Mouse (Mus musculus) ovary, adult 18-20 months (tissue): ENCODE results near the gene Arf3.
"Not testable (repeated sequence)": the region's sequence is repeated elsewhere in the genome, so short reads cannot be mapped to it uniquely, and the experiment has no call there.

ENCODE experiments used
- DNase-seq: peaks from one replicate; pipeline ENCODE4 v3.0.0; 2022; ENCODE audit warnings: low spot score, mixed read lengths

Gene Arf3

GRCm38 (mm10) chr15:98762670-98763529, at the start of gene Arf3:
Gene Arf3, minus strand, starts transcription at chr15:98763214.
- peak; percentile 93 for DNase-seq

- DNase-seq, result not testable (repeated sequence)
These were observed 47.2 kb upstream of the Arf3 start for GRCm38 (mm10) chr15:98810212-98810611.

- DNase-seq, result no peak
These were observed 46.4 kb upstream of the Arf3 start, which contains the start of gene Ddn for GRCm38 (mm10) chr15:98809390-98809789. Gene Ddn, minus strand, starts transcription at chr15:98809490.

- no peak for DNase-seq
These were observed 45.7 kb upstream of the Arf3 start for GRCm38 (mm10) chr15:98808651-98809134.

- DNase-seq, result no peak
These were observed 45.1 kb upstream of the Arf3 start for GRCm38 (mm10) chr15:98807895-98808650.

GRCm38 (mm10) chr15:98806809-98807770, 44.1 kb upstream of the Arf3 start:
- DNase-seq, result no peak

DNA sequence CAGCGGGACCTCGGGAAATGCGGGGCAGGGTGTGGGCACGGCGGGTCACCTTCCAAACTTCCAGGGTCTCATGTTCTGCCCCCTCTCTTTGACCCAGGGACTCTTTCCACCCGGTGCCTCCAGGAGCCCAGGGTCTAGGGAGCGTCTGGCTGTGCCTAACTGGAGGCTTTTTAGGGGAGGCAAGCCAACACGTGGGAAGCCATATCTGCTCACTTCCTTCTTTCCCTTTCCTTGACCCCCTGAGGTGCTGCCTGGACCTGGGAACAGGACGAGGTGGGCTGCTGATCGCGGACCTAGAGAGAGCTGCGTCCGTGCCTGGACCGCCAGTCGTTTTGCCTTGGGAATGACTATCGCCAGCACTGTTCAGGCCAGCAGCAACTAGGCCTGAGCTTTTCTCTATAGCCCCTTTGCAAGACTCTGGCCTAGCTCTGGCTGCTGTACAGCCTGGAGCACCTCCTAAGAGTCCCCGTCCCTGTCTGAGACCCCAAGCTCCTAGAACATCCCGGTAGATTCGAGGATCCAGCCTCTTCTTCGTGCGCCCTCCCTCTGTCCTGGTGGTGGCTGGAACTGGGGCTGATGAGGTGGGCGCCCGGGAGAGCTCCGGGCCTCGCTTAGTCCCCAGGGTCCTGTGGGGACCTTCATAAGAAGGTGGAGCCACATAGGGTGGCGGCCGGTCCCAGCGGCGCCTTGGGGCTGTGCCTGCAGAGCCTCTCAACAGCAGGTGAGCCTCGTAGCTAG, 43.2 kb upstream of the Arf3 start:
- no peak for DNase-seq

DNA sequence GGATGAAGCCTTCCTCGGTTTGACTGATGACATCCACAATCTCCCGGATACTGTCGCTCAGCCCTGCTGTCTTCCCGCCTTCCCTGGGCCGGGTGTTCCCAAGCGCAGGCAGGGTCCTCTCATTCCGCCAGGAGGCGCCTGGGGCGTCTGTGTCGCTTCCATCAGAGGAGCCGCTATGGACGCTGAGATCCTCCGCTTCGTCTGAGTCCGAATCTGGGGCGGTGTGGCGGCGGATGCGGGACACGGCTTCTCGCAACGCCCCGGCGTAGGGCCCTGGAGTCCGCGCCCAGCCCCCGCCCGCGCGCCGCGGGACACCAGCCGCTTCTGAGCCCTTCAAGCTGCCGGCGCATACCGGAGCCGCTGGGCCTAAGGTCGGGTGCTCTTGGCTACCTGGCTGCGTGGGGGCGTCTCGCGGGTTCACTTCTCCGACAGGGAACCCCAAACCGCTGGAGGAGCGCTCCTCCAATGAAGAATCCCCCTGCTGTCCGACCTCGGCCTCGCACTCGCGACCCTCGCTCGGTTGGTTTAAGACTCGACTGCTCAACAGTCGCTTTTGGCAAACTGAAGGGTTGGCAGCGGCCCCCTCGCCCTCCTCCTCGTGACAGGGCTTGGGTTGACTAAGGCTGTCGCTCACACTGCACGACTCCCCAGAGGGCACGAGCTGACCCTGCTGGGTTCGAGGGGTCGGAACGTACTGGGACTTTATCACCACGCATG, 42.5 kb upstream of the Arf3 start:
- DNase-seq, result peak; percentile 29

GRCm38 (mm10) chr15:98804054-98804453, 41.0 kb upstream of the Arf3 start:
- DNase-seq, result peak; percentile 52

- no peak for DNase-seq
These were observed 39.9 kb upstream of the Arf3 start for GRCm38 (mm10) chr15:98802926-98803325.

GRCm38 (mm10) chr15:98799396-98799795, 36.4 kb upstream of the Arf3 start:
- peak; percentile 33 for DNase-seq

DNA sequence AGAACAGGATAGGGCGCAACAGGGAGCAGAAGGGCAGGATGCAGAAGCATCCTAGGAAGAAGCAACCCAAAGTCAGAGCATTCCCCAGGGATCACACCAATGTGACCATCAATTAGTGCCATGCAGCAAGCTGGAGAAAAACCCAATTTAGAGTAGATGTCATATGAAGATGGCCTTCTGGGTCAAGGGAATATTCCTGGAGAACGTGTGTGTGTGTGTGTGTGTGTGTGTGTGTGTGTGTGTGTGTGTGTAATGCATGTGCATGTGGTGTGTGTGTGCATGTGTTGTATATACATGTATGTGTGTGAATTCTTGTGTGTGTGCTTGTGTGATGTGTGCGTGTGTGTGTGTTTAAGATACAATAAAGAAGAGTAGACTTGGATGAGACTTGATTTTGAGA, 35.9 kb upstream of the Arf3 start:
- no peak for DNase-seq

DNA sequence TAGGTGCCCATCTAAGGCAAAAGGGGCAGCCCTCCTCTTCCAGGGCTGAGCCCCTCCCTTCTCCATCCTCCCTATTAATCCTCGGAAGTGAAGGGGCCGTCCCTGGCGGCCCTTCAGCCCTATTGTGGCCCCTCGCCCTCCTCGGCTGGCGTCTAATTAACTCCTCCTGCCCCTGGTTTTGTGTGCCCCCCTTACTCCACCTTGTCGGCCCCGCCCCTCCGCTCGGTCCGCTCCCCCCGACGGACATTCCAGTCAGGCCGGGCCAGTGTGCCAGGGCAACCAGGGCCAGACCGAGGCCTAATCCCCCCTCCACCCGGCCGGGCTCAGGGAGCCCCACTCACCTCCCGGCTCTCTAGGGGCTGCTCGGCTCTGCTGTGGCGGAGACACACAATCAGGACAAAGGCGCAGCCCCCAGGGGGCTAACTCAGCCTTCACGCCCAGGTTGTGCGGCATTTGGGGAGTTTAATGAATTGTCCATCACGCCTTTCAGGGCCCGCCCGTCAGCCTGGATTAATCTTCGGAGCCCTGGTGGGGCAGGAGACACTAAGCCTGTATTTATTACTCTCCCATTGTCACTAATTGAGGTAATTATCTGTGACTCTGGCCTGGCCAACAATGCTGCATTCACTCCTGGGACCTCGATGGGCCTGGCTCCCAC, 35.0 kb upstream of the Arf3 start:
- DNase-seq, result no peak

GRCm38 (mm10) chr15:98796803-98797595, 34.0 kb upstream of the Arf3 start:
- no peak for DNase-seq

DNA sequence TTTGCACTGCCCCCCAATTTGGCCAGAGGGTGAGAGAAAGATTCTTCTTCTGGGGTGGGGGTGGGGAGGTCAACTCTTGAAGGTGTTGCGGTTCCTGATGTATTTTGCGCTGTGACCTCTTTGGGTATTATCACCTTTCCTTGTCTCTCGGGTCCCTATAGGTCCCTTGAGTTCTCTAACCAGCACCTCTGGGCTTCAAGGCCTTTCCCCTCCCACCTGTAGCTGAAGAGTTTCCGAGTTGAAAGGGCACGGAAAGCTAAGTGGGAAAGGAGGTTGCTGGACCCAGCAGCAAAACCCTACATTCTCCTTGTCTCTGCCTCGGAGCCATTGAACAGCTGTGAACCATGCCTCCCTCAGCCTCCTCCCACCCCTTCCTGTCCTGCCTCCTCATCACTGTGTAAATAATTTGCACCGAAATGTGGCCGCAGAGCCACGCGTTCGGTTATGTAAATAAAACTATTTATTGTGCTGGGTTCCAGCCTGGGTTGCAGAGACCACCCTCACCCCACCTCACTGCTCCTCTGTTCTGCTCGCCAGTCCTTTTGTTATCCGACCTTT, 30.2 kb upstream of the Arf3 start:
- DNase-seq, result no peak

- no peak for DNase-seq
These were observed 29.4 kb upstream of the Arf3 start for GRCm38 (mm10) chr15:98792233-98793020.

DNA sequence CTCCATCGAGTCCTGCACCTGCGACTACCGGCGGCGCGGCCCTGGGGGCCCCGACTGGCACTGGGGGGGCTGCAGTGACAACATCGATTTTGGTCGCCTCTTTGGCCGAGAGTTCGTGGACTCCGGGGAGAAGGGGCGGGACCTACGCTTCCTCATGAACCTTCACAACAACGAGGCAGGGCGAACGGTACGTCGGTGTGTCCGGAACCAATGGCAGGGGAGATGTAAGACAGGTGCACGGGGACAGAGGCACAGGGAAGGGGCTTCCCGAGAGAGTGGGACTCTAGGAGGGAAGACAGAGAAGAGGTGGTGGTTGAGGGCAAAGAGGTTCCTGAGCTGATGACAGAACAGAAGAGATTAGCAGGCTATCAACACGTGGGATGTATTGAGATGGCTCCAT, 28.8 kb upstream of the Arf3 start:
- no peak for DNase-seq

- DNase-seq, result no peak
These were observed 28.2 kb upstream of the Arf3 start for GRCm38 (mm10) chr15:98791221-98791620.
